19 mouse cellular contexts compared by ENCODE assay signal in genomic region chr9:60008936-60009335, GRCm38 (mm10). TPM values are rescaled to one million over a fixed set of nuclear protein-coding genes. Genes with fewer than 3 reads are reported as not detected.
A peak's percentile ranks its signal among the peaks of the same experiment; 100 is the strongest.
DNase-seq lines count a peak whose midpoint lies in the region; ATAC-seq and TF ChIP-seq lines count a peak whose summit lies in the region.
"Had no signal": no experiment of that assay in that cellular context is flagged by ENCODE, and none has a peak within 500 bp of the region (broad histone marks: within the 10 kb centered on the region; RNA-seq: fewer than 3 reads in every experiment).

No protein-coding gene starts in this region.

- H3K27ac ChIP-seq in forebrain, embryonic 13.5 days, result 0 out of 2 replicates have a peak overlapping the region, but pooled peaks have one; percentile 10
- H3K27ac ChIP-seq in forebrain, postnatal 0 days (ENCODE audit: low read depth, low read length), result no peak overlapping the region
- H3K27ac ChIP-seq in kidney, embryonic 14.5 days (ENCODE audit: low read depth, low read length), result no peak overlapping the region
- H3K27ac ChIP-seq: limb, embryonic 15.5 days had no signal

- no peak for ATAC-seq in forebrain, embryonic 13.5 days
- ATAC-seq in forebrain, postnatal 0 days, result no peak
- ATAC-seq in kidney, embryonic 14.5 days (ENCODE audit: low FRiP score, low TSS enrichment), result no peak
- ATAC-seq: intestine, postnatal 0 days had no signal

- no peak overlapping the region for H3K9ac ChIP-seq in forebrain, embryonic 13.5 days
- no peak overlapping the region for H3K9ac ChIP-seq in forebrain, postnatal 0 days
- H3K9ac ChIP-seq in kidney, embryonic 14.5 days (ENCODE audit: low read depth, low read length), result no peak overlapping the region
- H3K9ac ChIP-seq: limb, embryonic 15.5 days had no signal

- TF ChIP-seq CTCF in forebrain, postnatal 0 days (IDR thresholded peaks at IDR 0.05; ENCODE audit: low read depth), result no peak

- H3K9me3 ChIP-seq in forebrain, embryonic 13.5 days (replicated peaks), result no peaks in the 10 kb centered on the region
- H3K9me3 ChIP-seq in forebrain, postnatal 0 days (ENCODE audit: low read length), result no peaks in the 10 kb centered on the region
- no peaks in the 10 kb centered on the region for H3K9me3 ChIP-seq in kidney, embryonic 14.5 days (ENCODE audit: control insufficient read depth, low read length)
- H3K9me3 ChIP-seq: G1E; limb, embryonic 15.5 days had no signal

- H3K27me3 ChIP-seq in forebrain, embryonic 13.5 days, result no peaks in the 10 kb centered on the region
- H3K27me3 ChIP-seq in forebrain, postnatal 0 days (ENCODE audit: insufficient read depth, low read length), result no peaks in the 10 kb centered on the region
- H3K27me3 ChIP-seq in kidney, embryonic 14.5 days (ENCODE audit: control insufficient read depth, insufficient read depth, low read length), result no peaks in the 10 kb centered on the region
- H3K27me3 ChIP-seq: limb, embryonic 15.5 days had no signal

- H3K36me3 ChIP-seq in forebrain, embryonic 13.5 days (ENCODE audit: poor library complexity, severe bottlenecking), result no peaks in the 10 kb centered on the region
- H3K36me3 ChIP-seq in forebrain, postnatal 0 days (ENCODE audit: insufficient read depth), result no peaks in the 10 kb centered on the region
- no peaks in the 10 kb centered on the region for H3K36me3 ChIP-seq in kidney, embryonic 14.5 days (ENCODE audit: control insufficient read depth, insufficient read depth, low read length)
- H3K36me3 ChIP-seq: G1E; limb, embryonic 15.5 days had no signal

- H3K4me1 ChIP-seq in forebrain, embryonic 13.5 days, result peaks cover 5% of the 10 kb centered on the region
- H3K4me1 ChIP-seq in forebrain, postnatal 0 days (ENCODE audit: insufficient read depth), result no peaks in the 10 kb centered on the region
- H3K4me1 ChIP-seq in kidney, embryonic 14.5 days (ENCODE audit: control insufficient read depth, insufficient read depth, low read length), result no peaks in the 10 kb centered on the region

- no peak overlapping the region for H3K4me2 ChIP-seq in forebrain, embryonic 13.5 days
- no peak overlapping the region for H3K4me2 ChIP-seq in forebrain, postnatal 0 days (ENCODE audit: low read depth)
- no peak overlapping the region for H3K4me2 ChIP-seq in kidney, embryonic 14.5 days (replicated peaks; ENCODE audit: low read depth, low read length)
- H3K4me2 ChIP-seq: limb, embryonic 15.5 days had no signal

- 57% methylated on average over 7 of the region's 7 CpGs for WGBS in forebrain, embryonic 13.5 days
- 56% methylated on average over 7 of the region's 7 CpGs for WGBS in forebrain, postnatal 0 days
- WGBS in kidney, embryonic 14.5 days, result 57% methylated on average over 7 of the region's 7 CpGs

- no peak overlapping the region for H3K4me3 ChIP-seq in forebrain, embryonic 13.5 days
- no peak overlapping the region for H3K4me3 ChIP-seq in forebrain, postnatal 0 days (ENCODE audit: low read depth, low read length)
- no peak overlapping the region for H3K4me3 ChIP-seq in kidney, embryonic 14.5 days (ENCODE audit: low read length)
- H3K4me3 ChIP-seq: limb, embryonic 15.5 days had no signal

- DNase-seq in forebrain, postnatal 0 days, result no peak
- DNase-seq in kidney, postnatal 10 days, result peak; percentile 37
- peak; percentile 48 for DNase-seq in adrenal gland, postnatal 25 days
- peak; percentile 29 to 59 for DNase-seq in cerebellum, postnatal 14 days
- no peak for DNase-seq in embryo, embryonic 10 days (ENCODE audit: low spot score)
- DNase-seq in lung, postnatal 25 days (ENCODE audit: low spot score), result no peak
- DNase-seq: B cell, adult 2 months; thymus, postnatal 36 days had no signal

RNA-seq across cellular contexts. Expression of gene Nr2e3, which starts 48.5 kb away (rescaled TPM):
- polyA plus RNA-seq in forebrain, embryonic 13.5 days (2015; fragmentation: Nextera tagmentation; extraction: Ambion mirVana), result not detected in 2 replicates
- total RNA-seq in forebrain, postnatal 0 days (2014; rRNA removed), result 0.14 TPM in 1 of 2 replicates, not detected in the other
- not detected in 2 replicates for polyA plus RNA-seq in forebrain, postnatal 0 days (2015; fragmentation: Nextera tagmentation; extraction: Ambion mirVana)
- not detected in 2 replicates for polyA plus RNA-seq in kidney, embryonic 14.5 days (2014; fragmentation: Nextera tagmentation; extraction: Ambion mirVana)
- total RNA-seq in adrenal gland, postnatal 25 days (2021), result not detected in 2 replicates
- total RNA-seq: common myeloid progenitor, adult 5-6 weeks; gastrocnemius, adult 18-20 months; heart, postnatal 14 days; layer of hippocampus, postnatal 10 days had no signal
- polyA plus RNA-seq: G1E; lung, embryonic 16.5 days; neural tube, embryonic 11.5 days had no signal

Comparison
In these comparisons a context has a peak if more than half of its experiments do, and no peak if none do; other contexts are left out.
1. DNase-seq: peak in kidney, postnatal 10 days (single experiment), adrenal gland, postnatal 25 days (single experiment) and cerebellum, postnatal 14 days (2 of 2); none in forebrain, postnatal 0 days (single experiment), embryo, embryonic 10 days (single experiment) and lung, postnatal 25 days (single experiment).